Mouse (Mus musculus): ENCODE data around the gene Acsbg1. TPM values are rescaled to one million over a fixed set of nuclear protein-coding genes. Genes with fewer than 3 reads are reported as not detected.
"Not testable (repeated sequence)": the region's sequence is repeated elsewhere in the genome, so short reads cannot be mapped to it uniquely, and the experiment has no call there.

The Acsbg1 gene
- polyA plus RNA-seq, 1 experiment from 2014 or later, result 18.4 TPM

DNA sequence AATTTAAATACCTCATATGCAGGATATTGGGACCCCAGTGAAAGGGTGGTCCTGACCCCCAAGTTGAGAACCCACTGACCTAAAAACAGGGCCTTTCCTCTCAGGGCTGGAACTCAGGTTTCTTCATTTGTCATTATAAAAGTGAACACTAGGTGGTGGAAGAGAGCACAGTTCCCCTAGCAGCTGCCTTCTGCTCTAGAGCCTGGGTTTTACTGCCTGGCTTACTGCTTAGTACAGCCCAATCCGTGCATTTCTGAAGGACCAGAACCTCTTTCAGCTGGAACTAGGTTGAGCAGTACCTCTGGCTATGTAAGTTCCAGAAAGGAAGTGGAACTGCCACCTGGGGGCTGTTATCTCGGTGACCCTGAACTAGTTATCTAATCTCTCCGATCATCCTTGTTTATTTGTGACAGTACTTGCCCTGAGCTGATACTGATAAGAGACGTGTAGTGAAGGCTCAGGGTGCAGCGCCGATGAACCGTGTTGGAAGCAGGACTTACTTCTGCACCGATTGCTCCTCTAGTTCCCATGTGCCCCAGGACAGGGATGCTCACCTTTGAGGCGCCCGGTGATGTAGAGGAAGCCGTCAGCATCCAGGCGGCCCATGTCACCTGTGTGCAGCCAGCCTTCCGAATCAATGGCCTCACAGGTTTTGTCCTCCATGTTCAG lies 47.4 kb downstream of the Acsbg1 start:
- ATAC-seq (replicated peaks; ENCODE audit: low FRiP score) (no peak), DNase-seq (ENCODE audit: low spot score) (no peak)
- H3K36me3 ChIP-seq (ENCODE audit: control insufficient read depth, insufficient read depth, low read length), result no peaks in the 10 kb centered on the region
- H3K9me3 ChIP-seq (ENCODE audit: control insufficient read depth, low read length), result no peaks in the 10 kb centered on the region
- H3K27me3 ChIP-seq (ENCODE audit: control insufficient read depth, insufficient read depth, low read length), result no peaks in the 10 kb centered on the region
- H3K4me3 ChIP-seq (ENCODE audit: low read depth, low read length), result no peak overlapping the region
- no peak overlapping the region for H3K4me2 ChIP-seq (ENCODE audit: low read depth, low read length, severe bottlenecking)
- H3K27ac ChIP-seq (ENCODE audit: low read depth, low read length), result no peak overlapping the region
- 75% methylated on average over 13 of the region's 13 CpGs for WGBS
- no peak overlapping the region for H3K9ac ChIP-seq (ENCODE audit: low read length)
- H3K4me1 ChIP-seq (replicated peaks; ENCODE audit: control insufficient read depth, insufficient read depth, low read length), result no peaks in the 10 kb centered on the region

DNA sequence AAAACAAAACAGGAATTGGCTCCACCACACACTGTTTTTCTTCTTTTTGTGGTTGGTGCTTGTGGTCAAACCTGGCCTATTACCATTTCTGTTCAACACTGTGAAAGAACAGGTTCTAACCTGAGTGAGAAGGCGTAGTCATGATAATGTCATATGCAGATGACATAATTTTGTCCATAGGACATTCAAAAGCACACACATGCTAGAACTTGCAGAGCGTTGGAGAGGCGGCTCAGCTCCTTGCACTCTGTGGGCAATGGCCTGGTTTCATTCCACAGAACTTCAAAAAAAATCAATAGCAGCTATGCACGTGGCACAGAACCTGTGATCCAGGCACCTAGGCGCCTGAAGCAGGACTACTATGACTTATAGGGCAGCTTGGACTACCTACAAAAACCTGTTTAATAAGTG lies 48.9 kb downstream of the Acsbg1 start:
- Histone ChIP-seq H3K9ac (ENCODE audit: low read length) (no peak overlapping the region), H3K27ac (ENCODE audit: low read depth, low read length) (no peak overlapping the region), H3K36me3 (ENCODE audit: control insufficient read depth, insufficient read depth, low read length) (no peaks in the 10 kb centered on the region), H3K4me3 (ENCODE audit: low read depth, low read length) (no peak overlapping the region), H3K4me1 (replicated peaks; ENCODE audit: control insufficient read depth, insufficient read depth, low read length) (no peaks in the 10 kb centered on the region), H3K9me3 (ENCODE audit: control insufficient read depth, low read length) (no peaks in the 10 kb centered on the region), H3K4me2 (ENCODE audit: low read depth, low read length, severe bottlenecking) (no peak overlapping the region), H3K27me3 (ENCODE audit: control insufficient read depth, insufficient read depth, low read length) (no peaks in the 10 kb centered on the region)
- DNase-seq (ENCODE audit: low spot score), result no peak
- no peak for ATAC-seq (replicated peaks; ENCODE audit: low FRiP score)
- 76% methylated on average over 5 of the region's 5 CpGs for WGBS

DNA sequence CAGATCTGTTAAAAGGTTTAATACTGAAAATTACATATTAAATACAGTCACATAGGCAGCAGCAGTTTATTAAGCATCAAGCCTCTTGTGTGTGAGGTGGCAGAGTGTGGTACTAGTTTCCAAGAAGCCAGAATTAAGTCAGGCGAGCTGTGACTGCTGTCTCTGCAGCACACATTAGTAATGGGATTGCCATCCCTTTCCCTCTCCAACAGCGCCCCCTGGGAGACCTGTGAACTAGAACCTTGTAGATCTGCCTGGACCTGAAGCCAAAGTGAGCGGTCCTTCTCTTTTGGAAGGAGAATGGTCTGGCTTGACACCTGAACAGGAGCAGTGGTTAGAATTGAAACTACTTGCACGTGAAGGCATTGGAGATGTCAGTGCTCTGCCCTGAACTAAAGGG lies 56.8 kb downstream of the Acsbg1 start:
- H3K9me3 ChIP-seq (ENCODE audit: control insufficient read depth, low read length), result no peaks in the 10 kb centered on the region
- ATAC-seq (replicated peaks; ENCODE audit: low FRiP score), result no peak
- no peak overlapping the region for H3K4me2 ChIP-seq (ENCODE audit: low read depth, low read length, severe bottlenecking)
- H3K4me1 ChIP-seq (replicated peaks; ENCODE audit: control insufficient read depth, insufficient read depth, low read length), result no peaks in the 10 kb centered on the region
- 60% methylated on average over 4 of the region's 4 CpGs for WGBS
- no peak overlapping the region for H3K9ac ChIP-seq (ENCODE audit: low read length)
- no peak overlapping the region for H3K27ac ChIP-seq (ENCODE audit: low read depth, low read length)
- H3K27me3 ChIP-seq (ENCODE audit: control insufficient read depth, insufficient read depth, low read length), result no peaks in the 10 kb centered on the region
- DNase-seq (ENCODE audit: low spot score), result peak; percentile 69
- H3K4me3 ChIP-seq (ENCODE audit: low read depth, low read length), result no peak overlapping the region
- no peaks in the 10 kb centered on the region; the same call in 1 of the 2 replicates for H3K36me3 ChIP-seq (ENCODE audit: control insufficient read depth, insufficient read depth, low read length)

DNA sequence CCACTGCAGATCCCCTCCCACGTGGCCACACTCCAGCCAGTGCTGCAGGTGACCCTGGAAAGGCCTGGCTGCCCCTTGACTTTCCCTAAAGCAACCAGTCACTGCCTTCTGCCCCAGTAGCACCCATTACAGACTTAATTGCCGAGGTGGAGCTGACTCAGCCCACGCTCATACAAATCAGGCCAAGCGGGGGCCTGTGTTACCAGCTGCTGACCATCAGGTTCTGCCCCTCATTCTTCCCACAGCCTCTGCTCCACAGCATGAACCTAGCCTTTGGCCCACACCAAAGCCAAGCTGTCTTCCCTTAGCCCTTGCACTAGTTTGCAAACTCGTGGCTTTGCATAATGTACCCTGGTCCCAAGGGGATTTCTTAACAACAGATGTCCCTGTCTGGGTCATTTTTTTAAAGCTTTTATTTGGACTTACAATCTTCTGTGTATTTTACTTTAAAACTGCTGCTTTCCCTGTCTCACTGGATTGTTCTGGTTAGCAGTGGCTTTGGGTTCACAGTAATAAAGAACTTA lies 57.5 kb downstream of the Acsbg1 start:
- 88% methylated on average over 5 of the region's 5 CpGs for WGBS

DNA sequence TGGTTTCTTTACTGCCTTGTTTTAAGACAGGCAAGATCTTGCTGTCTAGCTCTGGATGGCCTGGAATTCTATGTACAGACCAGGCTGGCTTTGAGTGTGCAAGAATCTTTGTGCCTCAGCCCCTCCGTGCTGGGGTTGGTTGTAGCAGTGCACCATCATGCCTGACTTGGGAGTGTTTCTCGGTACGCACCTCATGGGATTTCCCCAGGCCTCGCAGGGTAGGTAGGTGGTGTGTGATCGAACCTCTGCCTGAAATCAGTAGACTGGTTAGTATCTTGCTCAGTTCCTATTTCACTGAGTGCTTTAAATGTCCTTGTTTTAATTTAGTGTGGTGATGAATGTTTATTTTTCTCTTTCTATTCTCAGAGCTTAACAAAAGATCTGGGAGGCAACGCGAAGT lies 58.8 kb downstream of the Acsbg1 start:
- Histone ChIP-seq H3K9ac (ENCODE audit: low read length) (no peak overlapping the region), H3K36me3 (ENCODE audit: control insufficient read depth, insufficient read depth, low read length) (no peaks in the 10 kb centered on the region; the same call in 1 of the 2 replicates), H3K27me3 (ENCODE audit: control insufficient read depth, insufficient read depth, low read length) (no peaks in the 10 kb centered on the region), H3K4me3 (ENCODE audit: low read depth, low read length) (no peak overlapping the region), H3K4me2 (ENCODE audit: low read depth, low read length, severe bottlenecking) (no peak overlapping the region), H3K9me3 (ENCODE audit: control insufficient read depth, low read length) (no peaks in the 10 kb centered on the region), H3K4me1 (replicated peaks; ENCODE audit: control insufficient read depth, insufficient read depth, low read length) (no peaks in the 10 kb centered on the region), H3K27ac (ENCODE audit: low read depth, low read length) (no peak overlapping the region)
- no peak for DNase-seq (ENCODE audit: low spot score)
- WGBS, result 63% methylated on average over 7 of the region's 7 CpGs
- no peak for ATAC-seq (replicated peaks; ENCODE audit: low FRiP score)

More for the DNA sequence above, 57.5 kb downstream of the Acsbg1 start:
- DNase-seq (ENCODE audit: low spot score) (no peak), ATAC-seq (replicated peaks; ENCODE audit: low FRiP score) (no peak)
- no peak overlapping the region for H3K4me3 ChIP-seq (ENCODE audit: low read depth, low read length)
- H3K9ac ChIP-seq (ENCODE audit: low read length), result no peak overlapping the region
- no peaks in the 10 kb centered on the region for H3K4me1 ChIP-seq (replicated peaks; ENCODE audit: control insufficient read depth, insufficient read depth, low read length)
- no peak overlapping the region for H3K27ac ChIP-seq (ENCODE audit: low read depth, low read length)
- H3K4me2 ChIP-seq (ENCODE audit: low read depth, low read length, severe bottlenecking), result no peak overlapping the region
- no peaks in the 10 kb centered on the region; the same call in 1 of the 2 replicates for H3K36me3 ChIP-seq (ENCODE audit: control insufficient read depth, insufficient read depth, low read length)
- H3K9me3 ChIP-seq (ENCODE audit: control insufficient read depth, low read length), result no peaks in the 10 kb centered on the region
- H3K27me3 ChIP-seq (ENCODE audit: control insufficient read depth, insufficient read depth, low read length), result no peaks in the 10 kb centered on the region

DNA sequence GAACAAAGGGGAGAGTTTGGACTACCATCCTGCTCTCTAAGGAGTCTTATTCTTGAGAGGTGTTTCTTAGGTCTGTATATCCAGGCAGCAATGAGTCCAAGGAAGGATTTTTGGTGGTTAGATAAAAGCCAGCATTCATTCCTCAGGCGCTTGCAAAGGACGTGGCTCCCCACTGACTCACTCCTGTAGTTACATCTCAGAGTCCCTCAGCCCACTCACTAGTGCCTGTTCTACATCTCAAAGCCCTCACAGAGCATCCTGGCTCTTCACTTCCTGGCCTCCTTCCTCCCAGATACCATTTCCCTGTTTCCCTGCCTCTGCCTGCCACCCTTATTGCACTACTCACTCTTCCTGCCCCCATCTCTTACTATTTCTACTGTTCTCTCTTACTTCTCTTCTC lies 59.3 kb downstream of the Acsbg1 start:
- H3K27ac ChIP-seq (ENCODE audit: low read depth, low read length), result no peak overlapping the region
- no peaks in the 10 kb centered on the region for H3K9me3 ChIP-seq (ENCODE audit: control insufficient read depth, low read length)
- ATAC-seq (replicated peaks; ENCODE audit: low FRiP score) (no peak), DNase-seq (ENCODE audit: low spot score) (no peak)
- WGBS, result 88% methylated on average over 2 of the region's 2 CpGs
- no peaks in the 10 kb centered on the region for H3K27me3 ChIP-seq (ENCODE audit: control insufficient read depth, insufficient read depth, low read length)
- H3K4me1 ChIP-seq (replicated peaks; ENCODE audit: control insufficient read depth, insufficient read depth, low read length), result no peaks in the 10 kb centered on the region
- H3K4me2 ChIP-seq (ENCODE audit: low read depth, low read length, severe bottlenecking), result no peak overlapping the region
- H3K4me3 ChIP-seq (ENCODE audit: low read depth, low read length), result no peak overlapping the region
- no peaks in the 10 kb centered on the region; the same call in 1 of the 2 replicates for H3K36me3 ChIP-seq (ENCODE audit: control insufficient read depth, insufficient read depth, low read length)
- H3K9ac ChIP-seq (ENCODE audit: low read length), result no peak overlapping the region

DNA sequence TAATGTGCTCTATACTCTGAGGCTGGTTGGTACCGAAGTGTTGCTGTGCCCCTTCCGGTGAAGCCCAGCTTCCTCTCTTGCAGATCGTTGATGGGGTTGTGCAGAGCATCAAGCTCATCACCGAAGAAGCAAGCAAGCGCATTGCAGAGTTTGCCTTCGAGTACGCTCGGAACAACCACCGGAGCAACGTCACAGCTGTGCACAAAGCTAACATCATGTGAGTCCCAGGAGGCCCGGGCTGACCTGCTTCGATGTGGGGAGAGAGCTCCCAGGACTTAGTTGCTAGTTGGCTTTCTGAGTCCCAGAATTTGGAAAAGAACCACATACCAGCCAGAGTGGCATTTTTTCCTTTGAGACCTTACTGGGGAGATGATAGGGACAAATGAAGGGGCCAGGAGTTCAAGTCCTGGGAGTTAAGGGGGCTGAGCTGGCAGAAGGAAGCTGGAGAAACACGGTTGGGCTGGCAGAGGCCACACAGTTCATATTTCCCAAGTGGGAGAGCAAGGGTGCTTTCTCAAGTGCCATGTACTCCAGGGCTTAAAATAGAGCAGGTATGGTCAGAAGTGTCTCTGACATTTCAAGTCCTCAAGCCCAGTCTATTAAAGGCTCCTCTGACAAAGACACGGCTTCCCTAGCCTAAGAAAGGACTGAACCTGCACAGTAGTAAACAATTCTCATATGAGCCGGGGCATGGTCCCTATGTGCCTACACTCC lies 64.8 kb downstream of the Acsbg1 start:
- Histone ChIP-seq H3K4me1 (replicated peaks; ENCODE audit: control insufficient read depth, insufficient read depth, low read length) (no peaks in the 10 kb centered on the region), H3K9me3 (ENCODE audit: control insufficient read depth, low read length) (no peaks in the 10 kb centered on the region), H3K9ac (ENCODE audit: low read length) (no peak overlapping the region), H3K4me2 (ENCODE audit: low read depth, low read length, severe bottlenecking) (no peak overlapping the region), H3K36me3 (ENCODE audit: control insufficient read depth, insufficient read depth, low read length) (no peaks in the 10 kb centered on the region; the same call in 1 of the 2 replicates), H3K4me3 (ENCODE audit: low read depth, low read length) (no peak overlapping the region), H3K27me3 (ENCODE audit: control insufficient read depth, insufficient read depth, low read length) (no peaks in the 10 kb centered on the region), H3K27ac (ENCODE audit: low read depth, low read length) (no peak overlapping the region)
- no peak for ATAC-seq (replicated peaks; ENCODE audit: low FRiP score)
- DNase-seq (ENCODE audit: low spot score), result no peak
- whole genome bisulfite sequencing, result 95% methylated on average over 15 of the region's 15 CpGs

DNA sequence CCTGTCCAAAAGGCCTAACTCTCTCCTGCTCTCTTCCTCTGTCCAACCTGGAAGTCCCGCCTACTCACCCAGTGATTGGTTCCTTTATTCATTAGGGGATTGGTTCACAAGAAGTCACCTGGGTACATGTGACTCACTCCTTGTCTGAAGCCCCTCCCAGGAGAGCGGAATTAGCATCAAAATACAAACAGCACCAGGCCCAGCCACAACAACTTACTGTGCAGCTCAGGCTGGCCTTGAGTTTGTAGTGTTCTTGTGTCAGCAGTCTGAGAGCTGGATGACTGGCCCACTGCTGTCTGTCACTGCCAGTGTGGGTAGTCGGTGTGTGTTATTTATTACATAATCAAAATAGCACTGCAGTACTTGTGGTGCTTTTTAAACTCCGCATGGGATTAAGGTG lies 68.0 kb downstream of the Acsbg1 start:
- H3K9ac ChIP-seq (ENCODE audit: low read length); H3K27ac ChIP-seq (ENCODE audit: low read depth, low read length); H3K27me3 ChIP-seq (ENCODE audit: control insufficient read depth, insufficient read depth, low read length); H3K4me3 ChIP-seq (ENCODE audit: low read depth, low read length); H3K4me2 ChIP-seq (ENCODE audit: low read depth, low read length, severe bottlenecking); H3K9me3 ChIP-seq (ENCODE audit: control insufficient read depth, low read length); ATAC-seq (replicated peaks; ENCODE audit: low FRiP score); DNase-seq (ENCODE audit: low spot score); H3K4me1 ChIP-seq (replicated peaks; ENCODE audit: control insufficient read depth, insufficient read depth, low read length); H3K36me3 ChIP-seq (ENCODE audit: control insufficient read depth, insufficient read depth, low read length): not testable (repeated sequence)
- 80% methylated on average over 4 of the region's 4 CpGs for WGBS
